Mouse (Mus musculus) kidney, embryonic 15.5 days (tissue): ENCODE measurements at regions not wholly inside any gene's neighbourhood (a gene's known extent, or its start where the extent isn't known, plus 50 kb on each side); places are given as distances from the start of the nearest gene placed in this dataset.

Experiments
- ATAC-seq: fragments of 200-750 bp; cut with Nextera tagmentation; replicated peaks from 2 replicates; pipeline ENCODE4 v1.8.0; 2017; ENCODE audit warnings: moderate TSS enrichment; ENCODE audit not compliant: low FRiP score
- H3K27ac ChIP-seq: fragments of 300-500 bp; sonication (generic); 2 replicates; pipeline ENCODE4 v1.5.1; 2015; ENCODE audit warnings: mild to moderate bottlenecking, inconsistent platforms
- H3K27me3 ChIP-seq: fragments of 300-500 bp; sonication (generic); 2 replicates; pipeline ENCODE4 v1.6.1; 2015; ENCODE audit warnings: inconsistent platforms
- H3K36me3 ChIP-seq: fragments of 300-500 bp; sonication (generic); 2 replicates; pipeline ENCODE4 v1.6.1; 2015; ENCODE audit warnings: inconsistent platforms
- H3K4me1 ChIP-seq: fragments of 300-500 bp; sonication (generic); 2 replicates; pipeline ENCODE4 v1.6.1; 2015; ENCODE audit warnings: inconsistent platforms
- H3K4me2 ChIP-seq: fragments of 300-500 bp; sonication (generic); 2 replicates; pipeline ENCODE4 v1.6.1; 2015; ENCODE audit warnings: moderate library complexity, mild to moderate bottlenecking, inconsistent platforms
- H3K4me3 ChIP-seq: fragments of 300-500 bp; sonication (generic); replicated peaks from 2 replicates; pipeline ENCODE4 v1.5.1; 2015; ENCODE audit warnings: mild to moderate bottlenecking, inconsistent platforms
- H3K9ac ChIP-seq: fragments of 300-500 bp; sonication (generic); 2 replicates; pipeline ENCODE4 v1.6.1; 2015; ENCODE audit warnings: mild to moderate bottlenecking, inconsistent platforms
- H3K9me3 ChIP-seq: fragments of 300-500 bp; sonication (generic); replicated peaks from 2 replicates; pipeline ENCODE4 v1.6.1; 2016; ENCODE audit warnings: inconsistent platforms
- WGBS: fragments of 180-500 bp; shearing (Covaris S2); methylation state at CpG from one replicate; pipeline ENCODE4 v1.1.7; 2015; ENCODE audit warnings: mixed read lengths; 5-methylcytosine and 5-hydroxymethylcytosine counted together

GRCm38 (mm10) chr2:101415002-101415401, 209.5 kb upstream of the Rag2 start:
- Histone ChIP-seq H3K27ac (no peak overlapping the region), H3K4me1 (no peaks in the 10 kb centered on the region), H3K27me3 (no peaks in the 10 kb centered on the region), H3K36me3 (no peaks in the 10 kb centered on the region), H3K9ac (no peak overlapping the region), H3K4me2 (no peak overlapping the region), H3K9me3 (no peaks in the 10 kb centered on the region), H3K4me3 (no peak overlapping the region)
- 75% methylated on average over 1 of the region's 1 CpGs for WGBS
- peak; percentile 52; the same call in 1 of the 2 replicates for ATAC-seq

DNA sequence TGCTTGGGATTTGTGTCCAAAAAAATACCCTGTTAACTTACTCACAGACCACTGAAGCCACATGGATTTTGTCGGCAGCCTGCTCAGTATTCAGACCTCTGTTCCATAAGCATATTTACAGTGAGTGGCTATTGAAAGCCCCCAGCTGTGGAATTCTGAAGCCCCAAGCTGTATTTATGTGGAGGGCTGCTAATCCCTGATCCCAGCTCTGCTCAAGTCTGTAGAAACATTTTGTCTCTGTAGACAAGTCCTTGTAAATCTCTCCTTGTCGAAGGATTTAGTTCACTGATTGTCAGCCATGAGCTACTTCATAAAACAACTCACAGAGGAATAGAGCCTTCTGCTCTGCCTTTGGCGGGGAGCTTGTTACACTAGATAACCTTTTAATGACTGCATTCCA, 207.8 kb upstream of the Rag2 start:
- Histone ChIP-seq H3K4me2 (no peak overlapping the region), H3K4me1 (no peaks in the 10 kb centered on the region), H3K36me3 (no peaks in the 10 kb centered on the region), H3K27me3 (no peaks in the 10 kb centered on the region), H3K9me3 (no peaks in the 10 kb centered on the region), H3K27ac (no peak overlapping the region), H3K4me3 (no peak overlapping the region), H3K9ac (no peak overlapping the region)
- WGBS: 30% methylated on average over 3 of the region's 3 CpGs
- ATAC-seq: peak; percentile 86

- H3K36me3 ChIP-seq: no peaks in the 10 kb centered on the region
- H3K4me1 ChIP-seq: no peaks in the 10 kb centered on the region
- no peaks in the 10 kb centered on the region for H3K27me3 ChIP-seq
- no peak overlapping the region for H3K4me2 ChIP-seq
- H3K4me3 ChIP-seq: no peak overlapping the region
- ATAC-seq: no peak
- H3K9ac ChIP-seq: no peak overlapping the region
- H3K9me3 ChIP-seq: no peaks in the 10 kb centered on the region
- 72% methylated on average over 8 of the region's 8 CpGs for WGBS
- no peak overlapping the region for H3K27ac ChIP-seq
These were observed 191.2 kb upstream of the Rag2 start for GRCm38 (mm10) chr2:101433141-101433895.

- no peak; the same call in 1 of the 2 replicates for ATAC-seq
- Histone ChIP-seq H3K4me1 (0 out of 2 replicates have a peak, but pooled peaks cover 6% of the 10 kb centered on the region), H3K9ac (no peak overlapping the region), H3K4me2 (no peak overlapping the region), H3K36me3 (no peaks in the 10 kb centered on the region), H3K4me3 (no peak overlapping the region), H3K27me3 (no peaks in the 10 kb centered on the region), H3K9me3 (no peaks in the 10 kb centered on the region), H3K27ac (no peak overlapping the region)
- 29% methylated on average over 5 of the region's 5 CpGs for WGBS
These were observed 184.3 kb upstream of the Rag2 start for GRCm38 (mm10) chr2:101440231-101440630.

DNA sequence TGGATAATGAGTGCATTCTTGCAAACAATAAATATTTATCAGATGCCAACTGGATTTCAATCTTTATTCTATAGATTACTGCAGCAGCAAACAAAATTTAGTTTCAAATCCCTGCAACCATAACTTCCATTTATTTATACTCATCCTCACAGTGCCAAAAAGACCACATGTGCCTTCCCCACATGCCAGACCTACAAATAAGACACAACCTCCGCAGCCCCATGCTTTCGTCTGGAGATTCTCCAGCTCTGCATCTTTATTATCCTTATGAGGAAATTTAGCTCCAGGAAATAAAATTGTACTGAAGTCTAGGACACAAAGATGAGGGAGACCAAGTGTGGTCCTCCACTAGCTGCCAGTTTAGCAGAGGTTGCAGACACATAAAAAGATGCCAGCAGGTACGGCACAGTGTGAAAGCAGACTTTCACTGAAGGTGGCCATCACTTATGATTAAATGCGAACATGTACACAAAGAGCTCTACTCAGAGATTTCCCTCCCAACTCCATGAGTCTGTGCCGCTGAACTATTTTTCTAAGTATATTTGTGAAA, 183.4 kb upstream of the Rag2 start:
- H3K4me2 ChIP-seq: no peak overlapping the region
- H3K4me3 ChIP-seq: no peak overlapping the region
- H3K36me3 ChIP-seq: no peaks in the 10 kb centered on the region
- no peak overlapping the region for H3K9ac ChIP-seq
- peak overlapping the region; percentile 24; the same call in 1 of the 2 replicates for H3K27ac ChIP-seq
- ATAC-seq: no peak
- H3K4me1 ChIP-seq: 0 out of 2 replicates have a peak, but pooled peaks cover 6% of the 10 kb centered on the region
- WGBS: 70% methylated on average over 5 of the region's 5 CpGs
- H3K27me3 ChIP-seq: no peaks in the 10 kb centered on the region
- no peaks in the 10 kb centered on the region for H3K9me3 ChIP-seq

DNA sequence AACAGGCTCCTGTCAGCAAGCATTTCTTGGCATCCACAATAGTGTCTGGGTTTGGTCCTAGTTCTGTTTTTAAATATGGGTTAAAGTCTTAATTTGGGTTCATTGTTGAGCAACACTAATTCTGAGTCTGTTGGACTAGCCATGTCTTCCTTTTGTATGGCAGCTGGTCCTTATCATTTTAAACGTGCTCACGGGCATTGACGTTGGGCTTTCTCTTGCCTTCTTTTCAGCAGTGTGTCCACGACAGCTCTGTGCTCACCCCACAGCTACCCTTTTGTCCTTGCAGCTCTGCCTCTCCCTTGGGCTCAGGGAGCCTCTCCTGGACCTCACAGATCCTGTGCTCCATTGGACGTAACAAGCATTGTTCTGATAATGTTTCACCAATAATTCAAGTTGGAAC, 168.9 kb upstream of the Rag2 start:
- no peaks in the 10 kb centered on the region for H3K27me3 ChIP-seq
- no peaks in the 10 kb centered on the region for H3K36me3 ChIP-seq
- ATAC-seq: no peak
- no peak overlapping the region for H3K4me3 ChIP-seq
- no peak overlapping the region for H3K9ac ChIP-seq
- no peak overlapping the region for H3K4me2 ChIP-seq
- WGBS: 77% methylated on average over 5 of the region's 5 CpGs
- H3K27ac ChIP-seq: no peak overlapping the region
- H3K4me1 ChIP-seq: no peaks in the 10 kb centered on the region
- H3K9me3 ChIP-seq: no peaks in the 10 kb centered on the region

DNA sequence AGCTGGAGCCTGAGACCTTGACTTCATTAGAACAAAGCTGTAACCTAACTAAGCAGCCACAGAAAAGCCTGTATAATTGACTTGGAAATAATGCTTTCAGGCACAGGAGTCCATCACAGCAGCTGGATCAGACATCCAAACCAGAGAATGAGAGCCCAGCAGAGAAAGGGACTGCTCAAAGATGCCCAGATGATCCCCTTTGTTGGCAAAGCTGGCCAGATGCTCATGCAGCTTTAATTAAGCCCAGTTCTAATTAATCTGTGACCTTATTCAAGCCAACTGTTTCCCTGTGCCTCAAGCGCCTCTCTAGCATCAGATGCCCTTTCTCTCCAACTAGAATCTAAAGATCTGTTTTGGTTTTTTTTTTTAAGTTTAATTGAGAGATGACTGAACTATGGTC, 165.6 kb upstream of the Rag2 start:
- Histone ChIP-seq H3K9ac (no peak overlapping the region), H3K4me1 (no peaks in the 10 kb centered on the region), H3K4me2 (no peak overlapping the region), H3K4me3 (no peak overlapping the region), H3K36me3 (no peaks in the 10 kb centered on the region), H3K27ac (no peak overlapping the region), H3K9me3 (no peaks in the 10 kb centered on the region), H3K27me3 (no peaks in the 10 kb centered on the region)
- ATAC-seq: no peak
- 92% methylated on average over 1 of the region's 1 CpGs for WGBS

- no peaks in the 10 kb centered on the region for H3K9me3 ChIP-seq
- H3K4me2 ChIP-seq: no peak overlapping the region
- WGBS: 93% methylated on average over 1 of the region's 1 CpGs
- H3K9ac ChIP-seq: no peak overlapping the region
- no peak overlapping the region for H3K4me3 ChIP-seq
- no peaks in the 10 kb centered on the region for H3K27me3 ChIP-seq
- no peaks in the 10 kb centered on the region for H3K36me3 ChIP-seq
- H3K27ac ChIP-seq: no peak overlapping the region
- H3K4me1 ChIP-seq: no peaks in the 10 kb centered on the region
- ATAC-seq: no peak
These were observed 162.1 kb upstream of the Rag2 start for GRCm38 (mm10) chr2:101462450-101462849.

DNA sequence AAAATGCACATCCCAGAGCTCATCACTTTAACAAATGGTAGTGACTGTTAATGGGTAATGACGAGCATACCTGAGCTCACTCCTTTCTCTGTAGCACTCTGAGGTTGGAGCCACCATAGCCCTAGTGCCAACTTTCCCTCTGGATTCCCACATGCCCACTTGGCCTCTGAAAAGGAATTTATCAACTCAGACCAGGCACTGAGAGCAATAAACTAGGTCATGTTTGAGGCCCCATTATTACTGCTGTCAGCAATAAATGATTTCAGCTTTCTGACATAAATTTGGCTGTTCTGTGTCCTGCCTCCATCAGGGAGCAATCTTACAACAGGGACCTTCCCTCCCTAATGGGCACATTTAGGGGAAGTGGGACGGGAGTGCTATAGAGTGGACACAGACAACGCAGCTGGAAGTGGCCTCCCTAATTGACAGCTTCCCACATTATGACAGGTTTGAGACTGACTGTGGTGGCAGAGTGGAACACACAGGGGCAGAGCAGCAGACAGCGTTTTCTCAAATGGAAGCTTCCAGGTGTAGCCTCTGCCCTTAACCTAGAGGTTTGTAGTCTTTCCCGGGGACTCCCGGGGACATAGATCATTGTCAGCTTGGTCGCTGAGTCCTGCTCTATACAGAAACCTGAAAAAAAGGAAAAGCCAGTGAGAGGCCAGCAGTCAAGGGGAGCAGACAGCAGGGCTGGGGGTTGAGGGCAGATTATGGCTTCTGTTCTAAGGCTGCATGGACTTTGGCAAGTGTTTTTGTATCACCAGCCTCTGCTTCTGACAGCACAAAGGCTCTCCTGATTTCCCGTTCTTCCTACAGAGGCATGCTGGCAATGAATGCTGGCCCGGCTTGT, 160.0 kb upstream of the Rag2 start:
- no peak overlapping the region for H3K27ac ChIP-seq
- H3K9me3 ChIP-seq: no peaks in the 10 kb centered on the region
- no peaks in the 10 kb centered on the region for H3K4me1 ChIP-seq
- no peaks in the 10 kb centered on the region for H3K27me3 ChIP-seq
- H3K9ac ChIP-seq: no peak overlapping the region
- WGBS: 58% methylated on average over 9 of the region's 9 CpGs
- H3K4me2 ChIP-seq: no peak overlapping the region
- no peaks in the 10 kb centered on the region for H3K36me3 ChIP-seq
- no peak overlapping the region for H3K4me3 ChIP-seq
- no peak for ATAC-seq

- H3K27ac ChIP-seq: no peak overlapping the region
- no peak overlapping the region for H3K9ac ChIP-seq
- H3K9me3 ChIP-seq: no peaks in the 10 kb centered on the region
- H3K4me2 ChIP-seq: no peak overlapping the region
- 86% methylated on average over 6 of the region's 6 CpGs for WGBS
- no peaks in the 10 kb centered on the region for H3K4me1 ChIP-seq
- no peaks in the 10 kb centered on the region for H3K36me3 ChIP-seq
- H3K4me3 ChIP-seq: no peak overlapping the region
- no peak for ATAC-seq
- H3K27me3 ChIP-seq: no peaks in the 10 kb centered on the region
These were observed 153.9 kb upstream of the Rag2 start for GRCm38 (mm10) chr2:101470569-101471100.

DNA sequence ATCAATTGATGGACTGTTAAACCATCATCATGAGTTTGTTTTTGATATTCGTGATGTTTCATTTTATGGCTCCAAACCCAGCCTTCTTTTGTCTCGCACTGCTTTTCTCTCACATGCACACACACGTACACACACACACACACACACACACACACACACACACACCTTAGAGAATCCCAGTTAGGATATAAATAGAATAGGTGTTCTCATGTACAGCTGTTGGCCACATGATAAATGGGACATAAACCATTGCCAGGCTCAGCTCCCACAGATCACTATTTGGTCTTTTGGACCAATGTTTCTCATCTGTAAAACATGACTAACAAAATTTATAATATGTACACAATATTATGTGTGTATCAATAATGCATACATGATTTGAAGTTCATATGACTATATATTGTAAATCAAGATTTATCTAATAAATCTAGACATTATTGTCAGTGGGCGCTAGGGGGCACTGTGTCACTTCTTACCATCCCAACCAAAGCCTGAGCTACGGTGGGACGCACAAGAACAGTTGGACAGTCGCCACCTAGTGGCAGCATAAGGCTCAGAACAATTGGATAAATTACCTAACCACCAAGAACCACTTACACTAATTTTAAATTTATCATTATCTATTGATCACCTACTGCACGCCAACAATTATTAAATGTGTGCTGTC, 151.9 kb upstream of the Rag2 start:
- peak; percentile 80 for ATAC-seq
- H3K27me3 ChIP-seq: no peaks in the 10 kb centered on the region
- H3K9me3 ChIP-seq: no peaks in the 10 kb centered on the region
- H3K4me1 ChIP-seq: no peaks in the 10 kb centered on the region
- H3K36me3 ChIP-seq: no peaks in the 10 kb centered on the region
- H3K27ac ChIP-seq: no peak overlapping the region
- 33% methylated on average over 8 of the region's 8 CpGs for WGBS
- no peak overlapping the region for H3K4me3 ChIP-seq
- H3K9ac ChIP-seq: no peak overlapping the region
- no peak overlapping the region for H3K4me2 ChIP-seq
